9 mouse cellular contexts compared by ENCODE assay signal in genomic region chr1:144018417-144018958, GRCm38 (mm10). TPM values are rescaled to one million over a fixed set of nuclear protein-coding genes. Genes with fewer than 3 reads are reported as not detected.
DNase-seq lines count a peak whose midpoint lies in the region; ATAC-seq and TF ChIP-seq lines count a peak whose summit lies in the region.
"Had no signal": no experiment of that assay in that cellular context is flagged by ENCODE, and none has a peak within 500 bp of the region (broad histone marks: within the 10 kb centered on the region; RNA-seq: fewer than 3 reads in every experiment).

No protein-coding gene starts in this region.

- TF ChIP-seq POLR2A in liver, adult 2 months (IDR thresholded peaks at IDR 0.05; ENCODE audit: extremely low read depth, insufficient read depth, low read length): no peak

- no peak overlapping the region for H3K27ac ChIP-seq in liver, adult 2 months (replicated peaks; ENCODE audit: insufficient read depth, low read depth, low read length)
- no peak overlapping the region for H3K27ac ChIP-seq in liver, embryonic 11.5 days (ENCODE audit: low read depth, low read length)
- H3K27ac ChIP-seq in forebrain, embryonic 16.5 days (ENCODE audit: low read length): no peak overlapping the region
- no peak overlapping the region for H3K27ac ChIP-seq in layer of hippocampus, adult 2 months
- H3K27ac ChIP-seq: liver, embryonic 12.5 days had no signal

- no peaks in the 10 kb centered on the region for H3K9me3 ChIP-seq in liver, embryonic 11.5 days (ENCODE audit: control insufficient read depth, low read length)
- no peaks in the 10 kb centered on the region for H3K9me3 ChIP-seq in forebrain, embryonic 16.5 days (ENCODE audit: control insufficient read depth, low read length)
- H3K9me3 ChIP-seq: liver, embryonic 12.5 days had no signal

- H3K9ac ChIP-seq in liver, adult 2 months (ENCODE audit: low read depth, low read length): no peak overlapping the region
- no peak overlapping the region for H3K9ac ChIP-seq in liver, embryonic 11.5 days (ENCODE audit: low read depth, low read length)
- no peak overlapping the region for H3K9ac ChIP-seq in forebrain, embryonic 16.5 days (replicated peaks; ENCODE audit: low read depth, low read length)
- H3K9ac ChIP-seq: liver, embryonic 12.5 days had no signal

- intact Hi-C loops in heart, postnatal 36 days (cut with DNase I): loop anchor here (5.0 kb wide), 1 partner anchor 39 kb away; no protein-coding TSS in a partner anchor
- intact Hi-C loops in left cerebral cortex, postnatal 10 days (cut with DNase I): no loop called here

- H3K4me1 ChIP-seq in liver, adult 2 months (ENCODE audit: control insufficient read depth, insufficient read depth, low read length): no peaks in the 10 kb centered on the region
- H3K4me1 ChIP-seq in liver, embryonic 11.5 days (replicated peaks; ENCODE audit: control insufficient read depth, insufficient read depth, low read length): no peaks in the 10 kb centered on the region
- H3K4me1 ChIP-seq in forebrain, embryonic 16.5 days (replicated peaks; ENCODE audit: control insufficient read depth, insufficient read depth, low read length): peaks cover 6% of the 10 kb centered on the region; the same call in 1 of the 2 replicates
- H3K4me1 ChIP-seq: liver, embryonic 12.5 days had no signal

- no peaks in the 10 kb centered on the region for H3K79me2 ChIP-seq in liver, adult 2 months (ENCODE audit: control insufficient read depth, insufficient read depth, low read length)

- H3K36me3 ChIP-seq in liver, adult 2 months (ENCODE audit: control insufficient read depth, insufficient read depth, low read length): no peaks in the 10 kb centered on the region
- H3K36me3 ChIP-seq in liver, embryonic 11.5 days (ENCODE audit: control insufficient read depth, insufficient read depth, low read length): no peaks in the 10 kb centered on the region
- H3K36me3 ChIP-seq in forebrain, embryonic 16.5 days (ENCODE audit: control insufficient read depth, insufficient read depth): no peaks in the 10 kb centered on the region
- H3K36me3 ChIP-seq: liver, embryonic 12.5 days had no signal

- H3K4me3 ChIP-seq in liver, adult 2 months (ENCODE audit: insufficient read depth, low read depth, low read length): no peak overlapping the region
- no peak overlapping the region for H3K4me3 ChIP-seq in liver, embryonic 11.5 days (ENCODE audit: low read depth, low read length)
- H3K4me3 ChIP-seq in forebrain, embryonic 16.5 days (replicated peaks; ENCODE audit: low read length): no peak overlapping the region
- no peak overlapping the region for H3K4me3 ChIP-seq in layer of hippocampus, adult 2 months
- H3K4me3 ChIP-seq: liver, embryonic 12.5 days had no signal

- no peak for TF ChIP-seq CTCF in liver, adult 2 months (IDR thresholded peaks at IDR 0.05; ENCODE audit: low read depth, low read length)
- no peak for TF ChIP-seq CTCF in layer of hippocampus, adult 2 months (conservative IDR thresholded peaks at IDR 0.05)

- DNase-seq in liver, adult 2 months (ENCODE audit: extremely low read depth, low read depth, low spot score): peak; percentile 33
- no peak for DNase-seq in liver, embryonic 11.5 days (ENCODE audit: low spot score)
- DNase-seq in heart, postnatal 36 days: peak; percentile 43 to 54
- peak; percentile 29 to 33 for DNase-seq in layer of hippocampus, adult 2 months (ENCODE audit: low spot score in 2 of 2)
- no peak for DNase-seq in MN1 (ENCODE audit: low spot score)
- no peak for DNase-seq in embryo, embryonic 9.5 days (ENCODE audit: extremely low spot score)
- no peak for DNase-seq in left cerebral cortex, postnatal 10 days (ENCODE audit: extremely low spot score in 1 of 2, low spot score in 2 of 2)

- no peak for ATAC-seq in liver, embryonic 11.5 days (replicated peaks; ENCODE audit: low FRiP score)
- peak; percentile 90 for ATAC-seq in forebrain, embryonic 16.5 days
- ATAC-seq: liver, embryonic 12.5 days had no signal

- WGBS in liver, adult 2 months: 10% methylated on average over 7 of the region's 7 CpGs
- 41% methylated on average over 7 of the region's 7 CpGs for WGBS in liver, embryonic 11.5 days
- 48% methylated on average over 7 of the region's 7 CpGs for WGBS in forebrain, embryonic 16.5 days

- H3K4me2 ChIP-seq in liver, embryonic 11.5 days: no peak overlapping the region
- no peak overlapping the region for H3K4me2 ChIP-seq in forebrain, embryonic 16.5 days (ENCODE audit: low read length)
- H3K4me2 ChIP-seq: liver, embryonic 12.5 days had no signal

- H3K27me3 ChIP-seq in liver, adult 2 months (ENCODE audit: control insufficient read depth, insufficient read depth, low read length): no peaks in the 10 kb centered on the region
- no peaks in the 10 kb centered on the region for H3K27me3 ChIP-seq in liver, embryonic 11.5 days (replicated peaks; ENCODE audit: control insufficient read depth, insufficient read depth, low read length)
- H3K27me3 ChIP-seq in forebrain, embryonic 16.5 days (replicated peaks; ENCODE audit: control insufficient read depth, insufficient read depth, low read length): no peaks in the 10 kb centered on the region
- H3K27me3 ChIP-seq: liver, embryonic 12.5 days had no signal

RNA-seq across cellular contexts. Expression of gene Rgs2, which starts 14.5 kb away (rescaled TPM):
- total RNA-seq in liver, adult 2 months (2014; rRNA removed): 2.6 and 3.2 TPM in 2 replicates
- polyA plus RNA-seq in liver, adult 2 months (2012; rRNA removed): 0.45 and 0.55 TPM in 2 replicates
- polyA plus RNA-seq in liver, embryonic 11.5 days (2014; fragmentation: Nextera tagmentation; extraction: Ambion mirVana): 12.5 and 16.7 TPM in 2 replicates
- polyA plus RNA-seq in forebrain, embryonic 16.5 days (2015; fragmentation: Nextera tagmentation; extraction: Ambion mirVana): 67.9 and 85.7 TPM in 2 replicates
- total RNA-seq in heart, postnatal 36 days (2021): 10 to 100 TPM; 26.8 to 81.7 TPM
- 10 to 100 TPM; 32.2 to 39.6 TPM for total RNA-seq in layer of hippocampus, adult 2 months (2021)
- 10 to 100 TPM; 59.3 to 60.5 TPM for total RNA-seq in left cerebral cortex, postnatal 10 days (2021)

Comparison
In these comparisons a context has a peak if more than half of its experiments do, and no peak if none do; other contexts are left out.
1. DNase-seq: peak in liver, adult 2 months (single experiment), heart, postnatal 36 days (2 of 2) and layer of hippocampus, adult 2 months (2 of 2); none in liver, embryonic 11.5 days (single experiment), MN1 (single experiment), embryo, embryonic 9.5 days (single experiment) and left cerebral cortex, postnatal 10 days (0 of 2).